Mouse (Mus musculus) layer of hippocampus, postnatal 14 days (tissue): Measurements from ENCODE around the gene Gm867. TPM values are rescaled to one million over a fixed set of nuclear protein-coding genes. Genes with fewer than 3 reads are reported as not detected.

ENCODE experiments used
- DNase-seq, 2 experiments: peaks; one replicate each; pipeline ENCODE4 v3.0.0; 2021 to 2022; ENCODE audit warnings: low spot score in 2 of 2, mixed read lengths in 1 of 2
- total RNA-seq, 2 experiments: library from RNA; stranded (reverse); gene quantifications; 2 replicates each; pipeline ENCODE4 v1.2.3; 2021

The Gm867 gene
- total RNA-seq, 2 experiments from 2014 or later: 0.88 to 1.1 TPM

DNA sequence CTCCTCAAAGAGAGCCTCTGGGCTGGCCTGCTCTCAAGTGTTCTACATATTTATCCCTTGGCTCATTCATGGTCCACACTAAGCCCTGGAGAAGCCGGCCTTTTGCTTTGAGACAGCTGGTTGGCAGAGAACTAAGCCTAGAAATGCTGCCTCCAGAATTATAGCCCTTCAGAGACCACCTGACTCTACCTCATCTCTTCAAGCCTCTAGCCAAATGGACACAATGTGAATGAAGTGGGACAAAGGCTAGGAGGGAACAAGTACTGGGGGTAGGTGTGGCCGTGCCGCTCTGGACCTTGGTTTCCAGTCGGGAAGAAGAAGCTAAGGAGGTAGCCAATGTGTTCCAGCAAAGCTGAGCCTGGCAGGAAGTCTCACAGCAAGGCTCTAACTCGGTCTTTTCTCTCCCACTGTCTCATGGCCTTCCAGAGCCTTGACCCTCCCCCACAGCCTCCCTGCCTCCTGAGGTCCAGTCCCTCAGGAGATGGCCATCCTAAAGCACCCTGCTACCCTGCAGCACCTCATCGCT, 42.4 kb downstream of the Gm867 start:
- DNase-seq: no peak

DNA sequence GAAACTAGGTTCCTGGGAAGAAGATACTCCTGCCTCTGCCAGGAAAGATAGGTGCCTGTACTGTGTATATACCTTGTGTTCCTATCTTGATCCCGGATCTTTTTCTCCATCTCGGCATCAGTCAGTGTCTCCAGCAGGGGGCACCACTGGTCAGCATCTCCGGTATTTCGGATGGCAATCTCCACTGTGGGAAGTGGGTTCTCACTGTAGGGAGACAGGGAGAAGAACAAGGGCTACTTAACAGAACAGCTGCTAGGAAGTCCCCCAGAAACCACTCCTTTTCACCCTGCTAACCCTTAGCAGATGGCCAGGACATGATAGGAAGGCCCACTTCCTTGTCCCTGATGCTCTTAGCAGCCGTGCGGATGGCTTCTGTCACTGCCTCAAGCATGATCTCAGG, 43.1 kb downstream of the Gm867 start:
- DNase-seq: peak; percentile 54 to 75

GRCm38 (mm10) chr10:75896208-75896607, 44.3 kb downstream of the Gm867 start:
- DNase-seq: peak; percentile 24 to 47

GRCm38 (mm10) chr10:75895730-75896129, 44.7 kb downstream of the Gm867 start:
- no peak for DNase-seq

- DNase-seq: no peak
Measured at GRCm38 (mm10) chr10:75894601-75895000, 45.9 kb downstream of the Gm867 start.

DNA sequence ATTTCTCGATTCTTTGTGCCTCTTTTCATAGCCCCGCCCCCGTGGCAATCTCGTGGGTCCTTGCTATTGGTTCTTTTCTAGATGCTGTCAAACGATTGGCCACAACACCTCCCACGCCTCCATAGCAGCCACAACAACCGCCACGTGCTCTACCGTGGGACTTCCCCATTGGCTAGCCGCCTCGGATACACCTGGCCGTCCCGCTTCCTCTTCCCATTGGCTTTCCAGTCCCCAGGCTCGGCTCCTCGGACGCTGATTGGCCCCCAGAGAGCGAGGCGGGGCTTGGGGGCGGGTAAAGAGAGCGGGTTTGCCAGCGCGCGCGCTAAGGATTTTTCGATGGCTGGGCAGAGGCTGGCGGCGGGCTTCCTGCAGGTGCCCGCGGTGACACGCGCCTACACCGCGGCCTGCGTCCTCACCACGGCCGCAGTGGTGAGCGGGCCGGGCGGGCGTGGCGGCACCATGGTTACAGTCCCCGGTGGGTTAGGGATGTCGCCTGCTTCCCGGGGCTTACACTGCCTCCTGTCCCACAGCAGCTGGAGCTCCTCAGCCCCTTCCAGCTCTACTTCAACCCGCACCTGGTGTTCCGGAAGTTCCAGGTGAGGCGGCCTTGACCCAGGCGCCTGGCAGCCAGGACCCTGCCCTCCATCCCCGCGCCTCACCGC, 47.3 kb downstream of the Gm867 start, which contains the start of gene Derl3:
TSS of gene Derl3 (plus strand) at position 325 of the 662 bp plus-strand sequence.
- DNase-seq: peak; percentile 91 to 97

DNA sequence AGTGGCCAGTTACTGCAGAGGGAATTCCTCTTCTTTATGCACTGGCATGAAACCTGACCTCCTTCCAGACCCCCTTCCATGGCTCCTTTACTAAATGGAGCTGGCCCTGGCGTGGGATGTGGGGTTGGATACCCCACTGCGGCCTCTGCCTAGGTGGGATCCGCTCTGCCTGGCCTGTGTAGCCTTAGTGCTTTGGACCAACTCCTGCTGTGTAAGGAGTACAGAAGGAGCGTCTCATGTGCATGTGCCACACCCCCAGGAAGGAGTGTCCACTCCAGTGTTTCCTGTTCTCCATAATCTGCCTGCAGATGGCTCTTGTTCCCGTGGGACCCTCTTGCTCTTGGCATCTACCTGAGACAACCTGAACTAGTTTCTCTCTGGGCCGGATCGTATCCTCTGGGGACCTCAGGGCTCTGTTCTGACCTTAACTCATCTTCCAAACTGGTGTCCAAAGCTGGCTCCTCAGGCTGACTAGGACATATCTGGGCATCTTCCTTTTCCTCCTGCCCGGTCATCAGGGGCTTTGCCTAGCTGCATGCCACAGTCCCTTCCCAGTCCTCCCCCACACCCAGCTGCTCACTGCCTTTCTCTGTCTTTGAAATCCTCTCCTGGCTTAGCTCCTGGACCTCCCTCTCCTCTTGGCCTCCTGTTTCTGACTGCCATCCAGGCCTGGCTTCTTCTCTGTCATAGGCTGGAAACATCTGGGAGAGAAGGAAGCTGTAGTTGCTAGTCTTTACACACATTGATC, 50.9 kb downstream of the Gm867 start:
- no peak for DNase-seq

Other genes starting within 250 kb of the Gm867 start
- 10 to 100 TPM; 66.9 to 81.2 TPM for gene Cabin1, start 176.3 kb downstream of the Gm867 start, total RNA-seq
- 10 to 100 TPM; 37.8 to 42.2 TPM for gene Ddt, start 167.3 kb downstream of the Gm867 start, total RNA-seq
- gene Gm20441, start 159.7 kb downstream of the Gm867 start, total RNA-seq: not detected
- 1 to 10 TPM; 1.3 to 2.5 TPM for gene Gstt3, start 159.3 kb downstream of the Gm867 start, total RNA-seq
- 1 to 10 TPM; 4.6 to 4.7 TPM for gene Gstt1, start 142.1 kb downstream of the Gm867 start, total RNA-seq
- not detected for gene Gstt4, start 118.1 kb downstream of the Gm867 start, total RNA-seq
- 1 to 10 TPM; 3.5 to 4.0 TPM for gene Gstt2, start 103.2 kb downstream of the Gm867 start, total RNA-seq
- gene Mif, start 80.4 kb downstream of the Gm867 start, total RNA-seq: 100 to 1,000 TPM; 563 to 640 TPM
- 1 to 10 TPM; 2.0 to 2.1 TPM for gene Derl3, start 47.3 kb downstream of the Gm867 start, total RNA-seq
- 10 to 100 TPM; 80.6 to 84.5 TPM for gene Smarcb1, start 19.1 kb downstream of the Gm867 start, total RNA-seq
- gene Chchd10, start 7.5 kb downstream of the Gm867 start, total RNA-seq: 100 to 1,000 TPM; 286 to 309 TPM
- 1 to 10 TPM; 2.3 to 3.3 TPM for gene Mmp11, start 4.2 kb downstream of the Gm867 start, total RNA-seq
- not detected for gene Vpreb3, start 2.4 kb upstream of the Gm867 start, total RNA-seq
- not detected for gene Gm5134, start 13.8 kb upstream of the Gm867 start, total RNA-seq
- gene Zfp280b, start 92.0 kb upstream of the Gm867 start, total RNA-seq: 10 to 100 TPM; 12.8 to 13.5 TPM
- gene Slc5a4b, start 170.3 kb upstream of the Gm867 start, total RNA-seq: under 1 TPM in 1 of 2 experiments, not detected in 1; 0.09 TPM
- not detected for gene Slc5a4a, start 206.8 kb upstream of the Gm867 start, total RNA-seq